Mouse (Mus musculus) layer of hippocampus, adult 2 months (tissue): ENCODE data around the gene Lcmt2. TPM values are rescaled to one million over a fixed set of nuclear protein-coding genes. Genes with fewer than 3 reads are reported as not detected.

ENCODE experiments used
- DNase-seq, 2 experiments: peaks; one replicate each; pipeline ENCODE4 v3.0.0; 2022; ENCODE audit warnings: low spot score in 2 of 2
- H3K27ac ChIP-seq: fragments of 200-600 bp; 2 replicates; pipeline ENCODE4 v1.8.1; 2022
- H3K4me3 ChIP-seq: fragments of 200-600 bp; 2 replicates; pipeline ENCODE4 v1.8.1; 2022; ENCODE audit warnings: mild to moderate bottlenecking
- CTCF ChIP-seq: fragments of 200-600 bp; conservative IDR thresholded peaks from 2 replicates; pipeline ENCODE4 v1.8.1; 2022; ENCODE audit warnings: antibody characterized with exemption, mild to moderate bottlenecking, moderate library complexity
- total RNA-seq, 2 experiments: library from RNA; stranded (reverse); gene quantifications; 2 replicates each; pipeline ENCODE4 v1.2.3; 2021

Gene Lcmt2
- total RNA-seq, 2 experiments from 2014 or later: 8.3 to 9.6 TPM

GRCm38 (mm10) chr2:121088507-121088906 lies 51.9 kb downstream of the Lcmt2 start:
- DNase-seq: no peak
- no peak overlapping the region for H3K27ac ChIP-seq
- H3K4me3 ChIP-seq: no peak overlapping the region
- peak; percentile 46 for TF ChIP-seq CTCF

GRCm38 (mm10) chr2:121085480-121086185 lies 54.8 kb downstream of the Lcmt2 start, which contains the start of gene Tgm5:
Gene Tgm5, minus strand, starts transcription at chr2:121085841.
- no peak for TF ChIP-seq CTCF
- no peak for DNase-seq
- H3K27ac ChIP-seq: no peak within 1 kb of the TSS
- H3K4me3 ChIP-seq: no peak within 1 kb of the TSS

GRCm38 (mm10) chr2:121082626-121083025 lies 57.8 kb downstream of the Lcmt2 start:
- Histone ChIP-seq H3K27ac (no peak overlapping the region), H3K4me3 (no peak overlapping the region)
- no peak for TF ChIP-seq CTCF
- DNase-seq: no peak

Other genes with a start within 250 kb of the Lcmt2 start
- 10 to 100 TPM; 44.7 to 48.0 TPM for gene Ubr1, start 169.9 kb downstream of the Lcmt2 start, total RNA-seq
- 10 to 100 TPM; 26.2 to 26.6 TPM for gene Tmem62, start 163.6 kb downstream of the Lcmt2 start, total RNA-seq
- 10 to 100 TPM; 57.8 to 58.8 TPM for gene Ccndbp1, start 132.2 kb downstream of the Lcmt2 start, total RNA-seq
- gene Epb42, start 103.6 kb downstream of the Lcmt2 start, total RNA-seq: not detected
- not detected for gene Tgm5, start 54.8 kb downstream of the Lcmt2 start, total RNA-seq
- gene Tgm7, start 30.9 kb downstream of the Lcmt2 start, total RNA-seq: under 1 TPM in 1 of 2 experiments, not detected in 1; 0.33 TPM
- 10 to 100 TPM; 17.6 to 17.9 TPM for gene Adal, start 225 bp downstream of the Lcmt2 start, total RNA-seq
- 10 to 100 TPM; 39.0 to 42.3 TPM for gene Tubgcp4, start 30.0 kb upstream of the Lcmt2 start, total RNA-seq
- gene Zscan29, start 30.5 kb upstream of the Lcmt2 start, total RNA-seq: 1 to 10 TPM; 5.0 to 6.6 TPM
- 100 to 1,000 TPM; 148 to 162 TPM for gene Trp53bp1, start 130.8 kb upstream of the Lcmt2 start, total RNA-seq
- 100 to 1,000 TPM; 622 to 629 TPM for gene Map1a, start 148.9 kb upstream of the Lcmt2 start, total RNA-seq
- gene Ppip5k1, start 214.7 kb upstream of the Lcmt2 start, total RNA-seq: 100 to 1,000 TPM; 106 to 110 TPM
- 100 to 1,000 TPM; 360 to 396 TPM for gene Ckmt1, start 217.1 kb upstream of the Lcmt2 start, total RNA-seq
- under 1 TPM; 0.46 to 0.69 TPM for gene Strc, start 246.5 kb upstream of the Lcmt2 start, total RNA-seq